Mouse (Mus musculus): Measurements from ENCODE around the gene Gjd2. TPM values are rescaled to one million over a fixed set of nuclear protein-coding genes. Genes with fewer than 3 reads are reported as not detected.

The Gjd2 gene
- polyA plus RNA-seq (2015; fragmentation: Illumina TruSeq; extraction: RNeasy Lipid Tissue Mini Kit (QIAGEN cat#74804); ENCODE audit: low read depth, low replicate concordance), result 7.1 TPM

DNA sequence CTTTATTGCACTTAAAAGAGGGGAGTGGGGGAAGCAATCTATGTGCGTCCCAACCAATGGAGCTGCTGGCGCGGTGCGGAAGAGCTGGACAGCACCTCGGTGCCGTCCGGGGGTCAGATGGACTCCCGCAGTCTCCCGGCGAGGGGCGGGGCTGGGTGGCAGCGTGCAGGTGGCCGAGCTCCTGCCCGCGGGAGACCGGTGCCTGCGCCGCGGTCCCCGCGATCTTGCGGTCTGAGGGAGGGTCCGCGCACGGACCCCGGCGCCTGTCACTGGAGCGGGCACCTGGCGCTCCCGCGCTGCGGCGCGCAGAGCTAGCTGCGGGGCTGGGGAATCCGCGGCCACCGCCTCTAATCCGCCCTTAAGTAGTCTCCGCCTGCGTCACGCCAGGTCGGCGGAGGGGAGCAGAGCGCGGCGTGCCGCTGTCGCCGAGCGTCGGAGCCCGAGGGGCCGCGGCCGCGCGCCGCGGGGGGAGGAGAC, at the start of gene Gjd2:
Gene Gjd2, minus strand, starts transcription at position 325 of the 477 bp plus-strand sequence.

DNA sequence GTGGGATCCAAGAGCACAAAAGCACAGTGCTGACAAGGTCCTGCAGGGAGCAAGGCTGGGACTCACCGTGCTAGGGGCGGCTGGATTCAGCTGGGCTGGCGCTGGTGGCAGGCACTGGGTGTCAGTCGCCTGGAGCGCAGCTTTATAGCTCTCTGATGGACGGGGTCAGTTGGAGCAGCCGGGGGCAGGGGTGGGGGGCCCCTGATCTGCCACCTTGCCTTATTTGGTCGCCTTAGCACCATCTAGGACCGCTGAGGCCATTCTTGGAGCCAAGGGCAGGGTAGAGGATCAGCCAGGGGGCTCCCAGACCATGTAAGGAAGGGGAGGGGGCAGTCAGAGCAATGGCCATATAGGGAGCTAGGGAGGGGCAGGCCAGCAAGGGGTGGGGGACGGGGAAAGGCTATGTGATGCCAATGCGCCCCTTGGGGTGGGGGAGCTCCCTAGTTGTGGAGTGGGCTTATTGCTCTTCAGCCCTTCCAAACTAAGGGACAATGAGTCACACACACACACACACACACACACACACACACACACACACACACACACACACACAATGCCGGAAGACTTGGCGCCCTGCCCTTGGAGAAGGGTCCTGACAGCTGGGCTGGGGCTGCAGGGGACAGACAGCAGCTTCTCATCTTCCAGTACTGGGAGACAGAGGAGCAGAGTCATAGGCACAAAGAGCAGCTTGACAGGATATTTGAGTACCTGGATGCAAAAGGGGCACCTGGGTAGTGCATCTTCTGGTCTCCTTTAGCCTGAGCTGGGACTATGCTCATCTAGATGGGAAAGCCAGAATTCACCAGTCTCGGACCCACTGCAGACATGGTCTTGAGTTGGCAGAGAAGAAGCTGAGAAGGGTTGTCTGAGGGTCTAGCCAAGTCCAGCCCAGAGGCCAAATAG, 39.5 kb upstream of the Gjd2 start, which contains the start of gene Actc1:
Gene Actc1, minus strand, starts transcription at position 853 of the 903 bp plus-strand sequence.

Other genes with a start within 250 kb of the Gjd2 start
- 492 TPM for gene Scg5, start 184.5 kb downstream of the Gjd2 start, polyA plus RNA-seq (2015; fragmentation: Illumina TruSeq; extraction: RNeasy Lipid Tissue Mini Kit (QIAGEN cat#74804); ENCODE audit: low read depth, low replicate concordance)
- 1.3 TPM for gene Arhgap11a, start 165.0 kb downstream of the Gjd2 start, polyA plus RNA-seq (2015; fragmentation: Illumina TruSeq; extraction: RNeasy Lipid Tissue Mini Kit (QIAGEN cat#74804); ENCODE audit: low read depth, low replicate concordance)
- gene Actc1, start 39.9 kb upstream of the Gjd2 start, polyA plus RNA-seq (2015; fragmentation: Illumina TruSeq; extraction: RNeasy Lipid Tissue Mini Kit (QIAGEN cat#74804); ENCODE audit: low read depth, low replicate concordance), result not detected
- 18.8 TPM for gene Aqr, start 173.4 kb upstream of the Gjd2 start, polyA plus RNA-seq (2015; fragmentation: Illumina TruSeq; extraction: RNeasy Lipid Tissue Mini Kit (QIAGEN cat#74804); ENCODE audit: low read depth, low replicate concordance)
- 23.6 TPM for gene Zfp770, start 187.8 kb upstream of the Gjd2 start, polyA plus RNA-seq (2015; fragmentation: Illumina TruSeq; extraction: RNeasy Lipid Tissue Mini Kit (QIAGEN cat#74804); ENCODE audit: low read depth, low replicate concordance)